Mouse (Mus musculus) liver, adult 2 months (tissue): Measurements from ENCODE around the gene Tdrd9.

ENCODE experiments used
- CTCF ChIP-seq: fragments of 200-500 bp; IDR thresholded peaks from 2 replicates; pipeline ENCODE4 v1.5.1; 2011; ENCODE audit warnings: low read depth, low read length, control low read depth
- POLR2A ChIP-seq: fragments of 200-500 bp; IDR thresholded peaks from 2 replicates; pipeline ENCODE4 v1.6.1; 2011; ENCODE audit warnings: low read length, control low read depth; ENCODE audit not compliant: insufficient read depth; ENCODE audit errors: extremely low read depth

DNA sequence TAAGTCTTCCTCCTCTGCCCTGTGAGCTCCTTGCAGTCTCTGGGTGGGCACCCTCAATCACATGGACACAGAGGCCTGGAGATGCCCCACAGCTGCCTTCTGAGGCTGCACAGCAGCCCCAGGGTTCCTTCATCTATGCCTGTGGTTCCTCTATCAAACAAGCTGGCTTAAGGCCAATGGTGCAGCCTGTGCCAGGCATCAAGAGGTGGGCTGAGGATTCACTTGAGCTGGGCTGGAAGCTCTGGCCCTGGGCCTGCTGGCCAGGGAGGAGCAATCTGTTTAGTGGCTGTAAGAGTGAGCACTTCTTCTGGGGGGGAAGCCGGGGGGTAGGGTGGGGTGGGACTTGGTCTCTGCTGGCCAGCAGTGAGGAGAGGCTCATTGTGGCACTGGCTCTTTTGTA lies 44.0 kb upstream of the Tdrd9 start:
- TF ChIP-seq CTCF, result no peak
- no peak for TF ChIP-seq POLR2A
